Mouse (Mus musculus): ENCODE data around the gene Gm9767. TPM values are rescaled to one million over a fixed set of nuclear protein-coding genes. Genes with fewer than 3 reads are reported as not detected.

Gm9767 gene
- polyA plus RNA-seq (2012; rRNA removed) (not detected in 2 replicates), polyA plus RNA-seq (2014; fragmentation: Nextera tagmentation; extraction: Ambion mirVana) (not detected in 2 replicates)

DNA sequence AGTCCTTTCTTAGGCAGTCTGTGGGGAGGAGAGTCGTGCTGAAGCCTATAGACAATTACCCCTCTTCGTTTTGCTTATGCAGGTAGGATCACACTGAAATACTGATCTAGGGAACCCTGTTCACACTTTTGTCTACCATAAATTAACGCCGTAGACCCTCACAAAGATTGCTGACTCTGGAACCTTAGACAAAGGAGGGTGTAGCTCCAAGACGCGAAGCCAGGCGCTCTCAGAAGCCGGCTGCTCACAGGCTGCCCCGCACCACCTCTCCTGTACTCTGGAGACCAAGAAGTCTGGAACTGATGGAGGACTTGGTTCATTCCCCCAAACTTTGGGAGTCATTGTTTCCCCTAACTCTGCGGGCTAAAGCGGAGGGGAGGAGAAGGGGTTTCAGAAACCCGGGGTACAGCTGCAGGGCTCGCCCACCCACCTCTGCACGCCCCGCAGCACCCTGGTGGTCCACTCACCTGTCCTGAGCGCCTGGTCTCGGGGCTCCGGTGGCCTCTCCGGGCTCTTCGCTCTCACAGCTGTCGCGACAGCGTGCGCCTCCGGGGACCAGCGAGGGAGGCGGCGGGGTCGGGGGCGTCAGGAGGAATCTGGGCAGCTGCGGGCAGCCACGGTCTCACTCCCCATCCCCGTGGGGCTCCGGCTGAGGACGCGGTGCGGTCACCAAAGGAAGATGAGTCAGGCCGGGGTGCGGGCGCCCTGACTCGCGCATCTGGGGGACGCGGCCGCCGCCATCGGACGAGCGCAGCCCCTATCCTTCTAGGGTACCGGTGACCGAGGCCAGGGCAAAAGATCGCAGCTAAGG, at the start of gene Gm9767:
TSS of gene Gm9767 (plus strand) at position 585 of the 811 bp plus-strand sequence.
- ATAC-seq (ENCODE audit: insufficient read depth) (no peak), DNase-seq (ENCODE audit: low read depth in 3 of 3, low spot score in 3 of 3) (no peak)
- peak within 1 kb of the TSS; percentile 26 for H3K4me2 ChIP-seq (ENCODE audit: low read depth)
- peak within 1 kb of the TSS; percentile 23 to 32; a peak in 3 of 4 replicates for H3K4me3 ChIP-seq (ENCODE audit: insufficient read depth in 1 of 2, low read depth in 2 of 2, low read length in 2 of 2)
- TF ChIP-seq CTCF (IDR thresholded peaks at IDR 0.05; ENCODE audit: low read depth) (no peak), EP300 (IDR thresholded peaks at IDR 0.05; ENCODE audit: low read depth) (no peak)
- no peaks in the 10 kb centered on the region for H3K36me3 ChIP-seq (replicated peaks; ENCODE audit: control insufficient read depth, insufficient read depth, low read depth)
- 4% methylated on average over 52 of the region's 52 CpGs for WGBS (ENCODE audit: insufficient replicate concordance)
- no peak within 1 kb of the TSS for H3K27ac ChIP-seq
- no peaks in the 10 kb centered on the region for H3K9me3 ChIP-seq (ENCODE audit: control insufficient read depth, low read length)
- H3K9ac ChIP-seq (replicated peaks): no peak within 1 kb of the TSS
- peaks cover 15% of the 10 kb centered on the region for H3K27me3 ChIP-seq (ENCODE audit: control insufficient read depth, insufficient read depth, low read length)
- no peaks in the 10 kb centered on the region for H3K4me1 ChIP-seq (replicated peaks; ENCODE audit: control insufficient read depth in 2 of 2, insufficient read depth in 2 of 2, low read length in 1 of 2)

DNA sequence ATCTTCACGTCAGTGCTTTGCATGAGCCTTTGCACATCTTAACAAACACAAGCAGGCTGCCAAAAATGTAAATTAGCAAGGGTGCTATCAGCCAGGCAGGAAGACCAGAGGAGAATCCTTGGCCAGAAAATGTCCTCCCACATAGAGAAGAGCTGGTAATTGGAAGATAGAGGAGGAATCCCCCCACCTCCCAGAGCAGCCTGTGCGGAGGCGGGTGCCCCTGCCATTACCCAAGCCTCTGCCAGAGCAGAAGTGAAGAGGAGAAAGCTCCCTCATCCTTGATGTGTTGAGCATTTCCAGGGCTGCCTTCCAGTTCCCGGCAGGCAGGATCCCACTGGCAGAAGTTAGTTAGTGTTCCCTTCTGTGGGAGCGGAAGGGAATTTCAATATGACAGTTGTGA, 43.1 kb upstream of the Gm9767 start:
- 52% methylated on average over 5 of the region's 5 CpGs for whole genome bisulfite sequencing (ENCODE audit: insufficient replicate concordance)

DNA sequence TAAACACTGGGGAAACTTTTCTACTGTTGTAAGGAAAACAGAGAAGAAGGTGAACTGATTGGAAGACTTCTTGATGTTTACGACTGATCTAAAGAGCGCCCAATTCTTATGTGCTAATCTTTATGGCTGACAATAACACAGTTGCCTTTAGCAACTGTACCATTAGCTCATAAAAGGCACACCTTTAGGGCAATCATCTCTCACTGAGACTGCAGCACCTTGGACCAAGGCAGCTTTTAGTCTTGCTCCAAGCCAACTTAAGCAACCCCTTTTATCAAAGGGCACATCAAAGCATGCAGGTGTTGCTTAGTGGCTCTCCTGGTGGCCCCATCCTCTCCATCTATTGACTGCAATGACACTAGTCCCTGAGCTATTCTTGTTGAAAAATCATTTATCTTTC, 26.9 kb upstream of the Gm9767 start:
- no peaks in the 10 kb centered on the region for H3K9me3 ChIP-seq (ENCODE audit: control insufficient read depth, low read length)
- H3K4me2 ChIP-seq (ENCODE audit: low read depth): no peak overlapping the region
- H3K27me3 ChIP-seq (ENCODE audit: control insufficient read depth, insufficient read depth, low read length): no peaks in the 10 kb centered on the region
- ATAC-seq (ENCODE audit: insufficient read depth) (no peak), DNase-seq (ENCODE audit: low read depth in 3 of 3, low spot score in 3 of 3) (no peak)
- H3K27ac ChIP-seq: no peak overlapping the region
- TF ChIP-seq CTCF (IDR thresholded peaks at IDR 0.05; ENCODE audit: low read depth): no peak
- no peak for TF ChIP-seq EP300 (IDR thresholded peaks at IDR 0.05; ENCODE audit: low read depth)
- H3K4me1 ChIP-seq (replicated peaks; ENCODE audit: control insufficient read depth in 2 of 2, insufficient read depth in 2 of 2, low read length in 1 of 2): no peaks in the 10 kb centered on the region
- H3K36me3 ChIP-seq (replicated peaks; ENCODE audit: control insufficient read depth, insufficient read depth, low read depth): no peaks in the 10 kb centered on the region
- H3K9ac ChIP-seq (replicated peaks): no peak overlapping the region
- WGBS (ENCODE audit: insufficient replicate concordance): 77% methylated on average over 2 of the region's 2 CpGs
- no peak overlapping the region for H3K4me3 ChIP-seq (ENCODE audit: insufficient read depth in 1 of 2, low read depth in 2 of 2, low read length in 2 of 2)

More for the DNA sequence above, 43.1 kb upstream of the Gm9767 start:
- ATAC-seq (ENCODE audit: insufficient read depth) (no peak), DNase-seq (ENCODE audit: low read depth in 3 of 3, low spot score in 3 of 3) (no peak)
- Histone ChIP-seq H3K4me3 (ENCODE audit: insufficient read depth in 1 of 2, low read depth in 2 of 2, low read length in 2 of 2) (no peak overlapping the region), H3K36me3 (replicated peaks; ENCODE audit: control insufficient read depth, insufficient read depth, low read depth) (no peaks in the 10 kb centered on the region), H3K9me3 (ENCODE audit: control insufficient read depth, low read length) (no peaks in the 10 kb centered on the region), H3K27ac (no peak overlapping the region), H3K4me1 (replicated peaks; ENCODE audit: control insufficient read depth in 2 of 2, insufficient read depth in 2 of 2, low read length in 1 of 2) (no peaks in the 10 kb centered on the region), H3K9ac (replicated peaks) (no peak overlapping the region), H3K4me2 (ENCODE audit: low read depth) (no peak overlapping the region), H3K27me3 (ENCODE audit: control insufficient read depth, insufficient read depth, low read length) (no peaks in the 10 kb centered on the region)
- TF ChIP-seq CTCF (IDR thresholded peaks at IDR 0.05; ENCODE audit: low read depth) (no peak), EP300 (IDR thresholded peaks at IDR 0.05; ENCODE audit: low read depth) (no peak)

DNA sequence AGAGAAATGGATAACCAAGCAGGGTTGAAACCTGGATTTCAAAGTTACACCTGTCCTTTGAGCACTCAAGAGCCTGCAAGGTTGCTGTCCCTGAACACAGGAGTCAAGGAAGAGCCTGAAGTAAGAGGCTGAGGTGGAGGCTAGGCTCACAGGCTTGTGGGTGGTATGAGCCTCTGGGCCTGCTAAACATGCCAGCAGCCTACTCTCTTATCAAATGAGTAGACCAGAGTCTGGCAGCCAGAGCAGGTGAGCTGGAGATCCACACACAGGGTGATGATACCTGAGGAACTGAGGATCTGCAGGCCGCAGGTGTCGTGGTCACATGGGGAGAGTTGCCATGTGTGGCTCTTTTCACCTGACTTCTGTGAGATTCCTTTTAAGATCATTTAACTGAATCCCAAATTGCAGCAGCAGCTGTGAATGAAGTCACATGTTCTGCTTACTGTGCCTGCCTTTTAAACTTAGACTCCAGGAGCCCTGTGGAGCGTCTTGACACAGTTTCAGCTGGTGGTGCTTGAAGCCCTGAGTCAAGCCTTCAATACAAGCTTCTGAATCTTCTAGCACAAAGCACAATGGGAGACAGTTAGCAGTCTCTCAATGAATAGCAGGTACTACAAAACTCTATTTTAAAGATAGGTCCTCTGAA, 18.3 kb upstream of the Gm9767 start:
- Histone ChIP-seq H3K27ac (no peak overlapping the region), H3K9me3 (ENCODE audit: control insufficient read depth, low read length) (no peaks in the 10 kb centered on the region), H3K4me2 (ENCODE audit: low read depth) (no peak overlapping the region), H3K4me1 (replicated peaks; ENCODE audit: control insufficient read depth in 2 of 2, insufficient read depth in 2 of 2, low read length in 1 of 2) (no peaks in the 10 kb centered on the region), H3K27me3 (ENCODE audit: control insufficient read depth, insufficient read depth, low read length) (no peaks in the 10 kb centered on the region), H3K36me3 (replicated peaks; ENCODE audit: control insufficient read depth, insufficient read depth, low read depth) (no peaks in the 10 kb centered on the region), H3K4me3 (ENCODE audit: insufficient read depth in 1 of 2, low read depth in 2 of 2, low read length in 2 of 2) (no peak overlapping the region), H3K9ac (replicated peaks) (no peak overlapping the region)
- DNase-seq (ENCODE audit: low read depth in 3 of 3, low spot score in 3 of 3) (no peak), ATAC-seq (ENCODE audit: insufficient read depth) (no peak)
- 70% methylated on average over 3 of the region's 3 CpGs for WGBS (ENCODE audit: insufficient replicate concordance)
- TF ChIP-seq EP300 (IDR thresholded peaks at IDR 0.05; ENCODE audit: low read depth) (no peak), CTCF (IDR thresholded peaks at IDR 0.05; ENCODE audit: low read depth) (no peak)

GRCm38 (mm10) chr10:26063071-26063470, 15.0 kb upstream of the Gm9767 start:
- ATAC-seq (ENCODE audit: insufficient read depth): no peak
- Histone ChIP-seq H3K36me3 (replicated peaks; ENCODE audit: control insufficient read depth, insufficient read depth, low read depth) (no peaks in the 10 kb centered on the region), H3K9me3 (ENCODE audit: control insufficient read depth, low read length) (no peaks in the 10 kb centered on the region), H3K4me3 (ENCODE audit: insufficient read depth in 1 of 2, low read depth in 2 of 2, low read length in 2 of 2) (no peak overlapping the region), H3K4me1 (replicated peaks; ENCODE audit: control insufficient read depth in 2 of 2, insufficient read depth in 2 of 2, low read length in 1 of 2) (no peaks in the 10 kb centered on the region), H3K27me3 (ENCODE audit: control insufficient read depth, insufficient read depth, low read length) (no peaks in the 10 kb centered on the region), H3K9ac (replicated peaks) (no peak overlapping the region), H3K27ac (no peak overlapping the region), H3K4me2 (ENCODE audit: low read depth) (no peak overlapping the region)
- DNase-seq (ENCODE audit: low read depth in 3 of 3, low spot score in 3 of 3): no peak
- TF ChIP-seq CTCF (IDR thresholded peaks at IDR 0.05; ENCODE audit: low read depth): no peak
- TF ChIP-seq EP300 (IDR thresholded peaks at IDR 0.05; ENCODE audit: low read depth): no peak
- 50% methylated on average over 4 of the region's 4 CpGs for WGBS (ENCODE audit: insufficient replicate concordance)

Data from liver, embryonic 14.5 days (tissue).